Mouse (Mus musculus) adrenal gland, postnatal 10 days (tissue): Measurements from ENCODE around the gene Gm42421. TPM values are rescaled to one million over a fixed set of nuclear protein-coding genes. Genes with fewer than 3 reads are reported as not detected.

Experiments
- DNase-seq: peaks from one replicate; pipeline ENCODE4 v3.0.0; 2021; ENCODE audit warnings: mixed read lengths
- long read RNA-seq, 2 experiments: library from polyadenylated mRNA; stranded (forward); transcript quantifications; one replicate each; pipeline ENCODE4 v2.0.0; 2021
- total RNA-seq, 2 experiments: library from RNA; stranded (reverse); gene quantifications; 2 replicates each; pipeline ENCODE4 v1.2.3; 2021

Gene Gm42421
- total RNA-seq = not detected
- long read RNA-seq, experiment 1, partial matches to known transcripts = 0 of 1 reads
- long read RNA-seq, experiment 1, other reads (novel, unspliced or antisense) = 1 of 1 reads
- long read RNA-seq, experiment 2 = 0 reads

DNA sequence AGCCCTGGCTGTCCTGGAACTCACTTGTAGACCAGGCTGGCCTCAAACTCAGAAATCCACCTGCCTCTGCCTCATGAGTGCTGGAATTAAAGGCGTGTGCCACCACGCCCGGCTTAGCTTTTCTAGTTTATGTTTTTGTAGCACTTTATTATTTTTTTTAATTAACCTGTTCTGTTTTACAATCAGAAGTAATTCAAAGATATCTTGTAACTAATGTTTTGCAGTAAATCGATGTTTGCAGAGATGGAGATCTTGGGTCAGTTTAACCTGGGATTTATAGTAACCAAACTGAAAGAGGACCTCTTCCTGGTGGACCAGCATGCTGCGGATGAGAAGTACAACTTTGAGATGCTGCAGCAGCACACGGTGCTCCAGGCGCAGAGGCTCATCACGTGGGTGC, at the start of gene Gm42421:
Gm42421 (plus strand) TSS at position 301 of the 400 bp plus-strand sequence.
- no peak for DNase-seq

DNA sequence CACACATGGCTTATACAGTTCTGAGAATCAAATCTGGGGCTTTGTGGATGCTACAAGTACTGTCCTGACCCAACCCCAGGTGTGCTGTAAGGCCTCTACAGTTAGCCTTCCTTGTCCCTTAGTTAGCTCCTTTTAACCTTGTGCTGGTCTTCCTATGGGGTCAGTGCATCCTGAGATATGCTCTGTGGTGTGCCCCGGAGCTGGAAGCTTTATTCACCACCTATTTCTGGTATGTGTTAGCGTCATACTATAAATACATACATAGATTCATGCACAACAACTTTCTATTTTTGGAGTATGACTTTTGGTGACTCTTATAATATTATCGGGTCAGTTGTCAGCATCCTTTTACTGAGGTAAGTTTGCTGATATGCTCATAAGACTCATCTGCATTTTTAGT, 42.7 kb upstream of the Gm42421 start:
- no peak for DNase-seq

DNA sequence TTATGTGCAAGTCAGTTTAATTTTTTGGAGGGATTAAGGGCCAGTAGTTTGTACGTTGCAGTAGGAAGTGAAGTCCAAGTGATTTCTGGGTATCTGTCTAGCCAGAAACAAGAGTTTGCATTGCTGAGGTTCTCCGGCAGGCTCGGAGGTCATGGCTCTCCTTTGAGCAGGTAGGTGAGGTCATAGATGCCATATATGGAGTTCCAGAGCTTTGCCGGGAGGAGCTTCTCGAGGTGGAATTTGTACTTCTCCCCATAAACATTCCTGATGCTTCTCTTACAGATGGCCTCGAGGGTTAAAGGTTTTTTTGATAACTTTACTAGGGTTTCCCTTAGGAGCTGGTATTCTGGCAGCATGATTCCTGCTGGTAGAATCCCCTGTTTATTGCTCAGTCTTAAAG, 37.2 kb upstream of the Gm42421 start:
- no peak for DNase-seq

- DNase-seq = no peak
Observed at GRCm38 (mm10) chr5:143892255-143892886, 35.6 kb upstream of the Gm42421 start.

GRCm38 (mm10) chr5:143893396-143893795, 34.6 kb upstream of the Gm42421 start:
- no peak for DNase-seq

- no peak for DNase-seq
Observed at GRCm38 (mm10) chr5:143897635-143898330, 30.2 kb upstream of the Gm42421 start, which contains the start of gene Ankrd61. Ankrd61 (minus strand) TSS chr5:143897685.

DNA sequence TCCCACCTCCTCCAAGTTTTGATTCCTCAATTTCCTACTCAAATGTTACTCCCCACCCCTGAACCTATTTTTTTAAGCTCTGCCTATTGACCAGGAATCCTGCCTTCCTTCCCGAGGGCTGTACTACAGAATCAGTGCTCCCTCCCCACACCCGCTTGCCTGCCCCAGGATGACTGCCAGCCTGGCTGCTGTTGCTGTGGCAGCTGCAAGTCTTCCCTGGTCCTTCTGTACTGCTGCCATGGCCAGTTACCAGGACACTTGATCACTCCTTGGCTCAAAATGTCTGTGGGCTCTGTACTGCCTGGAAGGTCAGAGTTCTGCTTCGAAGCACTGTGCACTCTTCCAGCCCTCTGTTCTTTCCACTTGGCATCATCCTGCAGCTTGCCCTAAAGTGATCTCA, 25.9 kb upstream of the Gm42421 start:
- peak; percentile 18 for DNase-seq

DNA sequence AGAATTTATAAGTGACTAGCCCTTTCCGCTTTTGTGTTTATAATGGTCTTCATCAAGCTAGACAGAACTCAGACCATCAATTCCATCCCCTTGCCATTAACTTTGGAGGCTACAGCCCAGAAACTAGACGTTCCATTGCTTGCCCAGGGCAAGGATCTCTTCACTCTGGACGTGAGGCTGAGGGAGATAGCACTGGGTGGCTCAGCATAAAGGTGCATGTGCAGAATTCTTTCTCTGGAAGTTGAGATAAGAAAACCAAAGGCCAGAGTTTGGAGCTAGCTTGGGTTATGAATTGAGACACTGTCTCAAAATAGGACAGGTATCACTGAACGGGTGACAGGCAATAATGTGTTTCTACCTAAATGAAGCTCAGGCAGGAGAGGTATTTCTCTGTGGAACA, 24.2 kb upstream of the Gm42421 start:
- DNase-seq = no peak

DNA sequence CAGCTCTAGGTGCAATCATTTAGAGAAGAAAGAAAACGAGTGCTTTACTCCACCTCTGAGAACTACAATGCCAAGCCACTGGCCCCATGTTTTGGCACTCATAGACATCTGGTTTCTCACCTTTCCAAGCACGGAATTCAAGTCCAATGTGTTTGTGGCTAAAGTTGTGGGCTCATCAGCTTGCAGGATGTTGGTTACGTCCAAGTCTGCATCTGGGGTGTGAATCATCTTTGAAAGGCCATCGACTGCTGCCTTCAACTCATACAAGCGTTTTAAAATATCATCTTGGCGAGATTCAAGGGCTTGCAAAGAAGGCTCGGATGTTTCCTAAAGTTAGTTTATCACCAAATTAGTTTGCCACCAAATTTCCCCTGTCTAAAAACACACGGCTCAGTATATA, 21.5 kb upstream of the Gm42421 start:
- no peak for DNase-seq

DNA sequence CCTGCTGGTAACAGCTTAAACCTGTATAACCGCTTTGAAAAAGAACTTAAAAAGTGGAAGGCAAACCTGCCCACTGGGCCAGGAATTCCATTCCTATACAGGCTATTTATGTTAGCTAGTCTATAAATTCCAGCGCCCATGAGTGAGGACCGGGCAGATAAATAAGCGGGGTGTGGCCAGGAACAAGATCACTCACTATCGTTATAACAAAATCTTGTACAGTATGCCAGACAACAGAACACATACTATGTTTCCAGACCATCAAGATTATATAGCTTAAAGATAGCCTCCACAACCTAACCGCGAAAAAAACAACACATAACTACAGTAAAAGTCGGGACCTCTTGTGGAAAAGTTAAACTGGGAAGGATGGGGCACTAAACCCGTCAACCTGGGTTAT, 19.0 kb upstream of the Gm42421 start:
- DNase-seq = no peak

GRCm38 (mm10) chr5:143909417-143910400, 18.3 kb upstream of the Gm42421 start, which contains the start of the genes Aimp2 and Pms2:
Aimp2 (minus strand) TSS chr5:143909847.
Pms2 (plus strand) TSS chr5:143909964.
- DNase-seq = peak; percentile 96

DNA sequence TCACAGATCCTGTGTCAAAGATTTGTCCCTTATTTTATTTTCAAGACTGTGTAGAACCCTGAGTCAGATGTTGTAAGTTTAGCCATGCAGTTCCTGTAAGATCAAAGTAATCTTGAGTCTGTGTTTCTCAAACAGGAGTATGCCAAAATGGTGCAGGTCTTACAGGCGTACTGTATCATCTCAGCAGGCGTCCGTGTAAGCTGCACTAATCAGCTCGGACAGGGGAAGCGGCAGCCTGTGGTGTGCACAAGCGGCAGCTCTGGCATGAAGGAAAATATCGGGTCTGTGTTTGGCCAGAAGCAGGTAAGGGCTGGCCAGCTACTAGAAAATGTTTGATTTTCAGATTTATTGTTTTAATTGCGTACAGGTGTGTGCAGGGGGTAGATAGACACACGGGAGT, 11.8 kb upstream of the Gm42421 start:
- no peak for DNase-seq

DNA sequence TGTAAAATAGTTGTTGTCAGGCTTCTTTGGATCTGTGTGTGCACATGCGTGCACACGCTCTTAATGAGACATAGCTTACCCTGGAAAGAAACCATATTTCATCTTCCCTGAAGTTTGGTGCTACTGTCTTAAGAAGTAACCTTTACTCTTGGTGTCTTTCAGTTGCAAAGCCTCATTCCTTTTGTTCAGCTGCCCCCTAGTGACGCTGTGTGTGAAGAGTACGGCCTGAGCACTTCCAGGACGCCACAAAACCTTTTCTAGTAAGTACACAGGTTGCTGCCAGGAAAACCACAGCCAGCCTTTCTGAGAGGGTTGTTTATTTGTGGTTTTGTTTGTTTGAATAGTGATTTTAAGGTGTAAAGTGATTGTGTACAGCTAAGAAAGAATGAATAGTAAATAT, 10.6 kb upstream of the Gm42421 start:
- peak; percentile 73 for DNase-seq

- no peak for DNase-seq
Observed at GRCm38 (mm10) chr5:143918120-143918519, 9.9 kb upstream of the Gm42421 start.

DNA sequence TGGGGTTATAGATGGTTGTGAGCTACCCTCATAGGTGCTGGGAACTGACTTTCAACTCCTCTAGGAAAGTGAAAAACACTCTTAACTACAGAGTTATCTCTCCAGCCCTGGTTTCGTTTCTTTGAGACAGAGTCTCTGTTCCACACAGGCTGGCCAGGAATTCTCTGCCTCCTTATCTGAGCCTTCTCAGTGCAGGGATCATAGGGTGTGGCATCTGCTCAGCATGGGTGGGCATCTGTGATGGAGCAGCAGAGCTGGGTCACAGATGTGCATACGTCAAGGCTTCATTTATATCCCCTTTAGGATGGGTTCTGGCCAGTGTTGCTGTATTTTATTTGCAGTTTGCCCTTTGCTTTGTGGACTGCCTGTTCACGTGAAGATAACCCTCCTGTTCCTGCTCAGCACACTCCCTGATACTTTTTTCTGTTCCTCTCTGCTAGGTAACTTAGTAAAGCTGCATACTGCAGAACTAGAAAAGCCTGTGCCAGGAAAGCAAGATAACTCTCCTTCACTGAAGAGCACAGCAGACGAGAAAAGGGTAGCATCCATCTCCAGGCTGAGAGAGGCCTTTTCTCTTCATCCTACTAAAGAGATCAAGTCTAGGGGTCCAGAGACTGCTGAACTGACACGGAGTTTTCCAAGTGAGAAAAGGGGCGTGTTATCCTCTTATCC, 3.1 kb upstream of the Gm42421 start:
- no peak for DNase-seq

GRCm38 (mm10) chr5:143929291-143929690, 1.3 kb downstream of the Gm42421 start:
- no peak for DNase-seq

DNA sequence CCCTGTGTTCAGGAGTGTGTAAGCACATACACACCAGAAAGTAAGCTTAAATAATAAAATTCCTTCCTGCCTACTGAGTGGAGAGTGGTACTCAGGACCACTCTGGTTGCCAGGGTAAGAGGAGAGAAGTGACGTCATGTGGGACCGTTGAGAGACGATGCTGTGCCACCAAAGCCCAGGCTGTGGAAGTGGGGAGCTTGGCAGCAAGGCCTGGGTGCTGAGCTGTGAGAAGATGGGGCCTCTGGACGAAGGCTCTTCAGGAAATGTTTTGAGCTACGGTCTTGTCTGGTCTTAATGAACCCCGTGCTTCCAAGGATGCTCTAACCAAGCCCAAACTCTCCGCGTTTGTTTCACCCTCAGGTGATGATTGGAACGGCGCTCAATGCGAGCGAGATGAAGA, 2.7 kb downstream of the Gm42421 start:
- no peak for DNase-seq

DNA sequence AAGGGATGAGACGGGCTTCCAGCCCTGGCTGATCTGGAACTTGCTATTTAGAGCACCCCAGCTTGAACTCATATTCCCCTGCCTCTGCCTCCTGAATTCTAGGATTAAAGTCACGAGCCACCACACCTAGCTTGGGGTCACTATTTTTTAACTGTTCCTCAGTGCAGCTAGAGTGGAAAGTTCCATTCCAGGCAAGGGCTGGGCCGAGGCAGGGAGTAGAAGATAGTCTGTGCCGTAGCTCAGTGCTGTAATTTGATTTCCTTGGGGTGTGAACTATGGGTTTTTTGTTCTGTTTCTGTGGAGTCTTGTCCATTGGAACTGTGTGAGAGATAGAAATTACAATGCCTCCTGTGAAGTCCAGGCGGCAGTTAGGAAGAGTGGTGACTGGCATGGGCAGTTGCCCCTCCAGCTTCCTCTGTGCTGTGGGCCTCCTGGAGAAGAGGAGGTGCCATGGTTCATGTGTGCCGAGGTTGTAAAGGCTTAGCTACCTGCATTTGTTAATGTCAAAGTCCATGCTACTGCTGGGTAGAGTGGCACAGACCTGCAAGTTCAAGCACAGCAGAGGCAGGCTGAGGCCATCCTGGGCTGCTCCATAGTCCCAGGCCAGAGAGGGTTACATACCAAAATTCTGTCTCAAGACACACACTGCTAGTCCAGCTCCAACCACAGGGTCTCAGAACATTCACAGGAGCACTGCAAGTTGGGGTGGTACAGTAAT, 4.0 kb downstream of the Gm42421 start:
- no peak for DNase-seq

- DNase-seq = peak; percentile 52
Observed at GRCm38 (mm10) chr5:143932831-143933230, 4.9 kb downstream of the Gm42421 start, which contains the start of gene Rsph10b. Rsph10b (plus strand) TSS chr5:143933035.

DNA sequence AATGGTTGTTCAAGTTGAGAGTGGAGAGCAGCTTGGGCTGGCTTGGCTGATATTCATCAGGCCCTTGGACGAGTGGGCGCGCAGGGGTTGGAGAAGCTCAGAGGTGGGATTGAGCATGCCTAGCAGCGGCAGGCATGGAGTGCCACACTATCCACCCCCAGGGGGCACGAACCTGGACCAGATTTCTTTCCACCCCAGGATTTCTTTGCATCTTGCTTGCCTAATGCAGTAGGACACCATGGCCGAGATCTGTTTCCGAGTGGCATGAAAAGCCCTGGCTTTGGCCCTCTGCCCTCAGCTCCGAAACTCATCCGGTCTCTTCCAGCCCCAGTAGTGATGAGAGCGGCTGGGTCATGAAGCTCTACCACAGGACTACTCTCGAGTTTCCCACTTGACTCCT, 5.4 kb downstream of the Gm42421 start:
- DNase-seq = no peak

GRCm38 (mm10) chr5:143933875-143934274, 5.9 kb downstream of the Gm42421 start:
- DNase-seq = no peak
